Mouse (Mus musculus) lung, postnatal 0 days (tissue): Measurements from ENCODE around the gene Il18. TPM values are rescaled to one million over a fixed set of nuclear protein-coding genes. Genes with fewer than 3 reads are reported as not detected.

Source experiments
- ATAC-seq: fragments of 200-750 bp; cut with Nextera tagmentation; 2 replicates; pipeline ENCODE4 v1.8.0; 2017; ENCODE audit warnings: moderate library complexity
- DNase-seq: peaks from one replicate; pipeline ENCODE4 v3.0.0-alpha.2; 2016; ENCODE audit warnings: low spot score
- H3K27ac ChIP-seq: fragments of 300-500 bp; sonication (generic); 2 replicates; pipeline ENCODE4 v1.5.1; 2014; ENCODE audit warnings: antibody characterized with exemption, mild to moderate bottlenecking, low read length, mixed read lengths
- H3K27me3 ChIP-seq: fragments of 300-500 bp; sonication (generic); replicated peaks from 2 replicates; pipeline ENCODE4 v1.6.1; 2014; ENCODE audit warnings: low read length, mixed read lengths; ENCODE audit not compliant: insufficient read depth
- H3K36me3 ChIP-seq: fragments of 300-500 bp; sonication (generic); 2 replicates; pipeline ENCODE4 v1.6.1; 2014; ENCODE audit warnings: low read length, mixed read lengths; ENCODE audit not compliant: insufficient read depth
- H3K4me1 ChIP-seq: fragments of 300-500 bp; sonication (generic); 2 replicates; pipeline ENCODE4 v1.6.1; 2014; ENCODE audit warnings: antibody characterized with exemption, low read depth, low read length, mixed read lengths; ENCODE audit not compliant: insufficient read depth
- H3K4me2 ChIP-seq: fragments of 300-500 bp; sonication (generic); replicated peaks from 2 replicates; pipeline ENCODE4 v1.6.1; 2014; ENCODE audit warnings: low read depth, mild to moderate bottlenecking, low read length, moderate library complexity, mixed read lengths
- H3K4me3 ChIP-seq: fragments of 300-500 bp; sonication (generic); 2 replicates; pipeline ENCODE4 v1.5.1; 2014; ENCODE audit warnings: low read depth, low read length
- H3K9ac ChIP-seq: fragments of 300-500 bp; sonication (generic); replicated peaks from 2 replicates; pipeline ENCODE4 v1.6.1; 2014; ENCODE audit warnings: low read depth, mild to moderate bottlenecking
- H3K9me3 ChIP-seq: fragments of 300-500 bp; sonication (generic); 2 replicates; pipeline ENCODE4 v1.6.1; 2016; ENCODE audit warnings: low read length, mixed read lengths
- CTCF ChIP-seq: IDR thresholded peaks from 2 replicates; pipeline ENCODE4 v1.5.1; 2016; ENCODE audit warnings: antibody characterized with exemption, mild to moderate bottlenecking
- EP300 ChIP-seq: IDR thresholded peaks from 2 replicates; pipeline ENCODE4 v1.6.1; 2016; ENCODE audit warnings: antibody characterized with exemption, mild to moderate bottlenecking, control low read depth
- WGBS: fragments of 180-500 bp; shearing (Covaris S2); extraction: QIAGEN DNeasy Blood & Tissue Kit; methylation state at CpG from one replicate; pipeline ENCODE4 v1.1.7; 2014; 5-methylcytosine and 5-hydroxymethylcytosine counted together
- polyA plus RNA-seq: library from polyadenylated mRNA; unstranded; fragments of >200 nt; fragmentation: Nextera tagmentation; extraction: Ambion mirVana; gene quantifications from 2 replicates; pipeline ENCODE4 v1.2.1, GENCODE M21; 2015

The Il18 gene
- polyA plus RNA-seq, 1 experiment from 2014 or later, result 29.3 TPM

GRCm38 (mm10) chr9:50521562-50521961 lies 33.1 kb upstream of the Il18 start:
- 40% methylated on average over 2 of the region's 2 CpGs for WGBS
- Histone ChIP-seq H3K36me3 (no peaks in the 10 kb centered on the region), H3K4me2 (no peak overlapping the region), H3K4me3 (no peak overlapping the region), H3K9ac (no peak overlapping the region), H3K4me1 (no peaks in the 10 kb centered on the region), H3K27me3 (no peaks in the 10 kb centered on the region), H3K9me3 (no peaks in the 10 kb centered on the region), H3K27ac (no peak overlapping the region)
- no peak for DNase-seq
- TF ChIP-seq EP300, result no peak
- TF ChIP-seq CTCF, result 0 out of 2 replicates have a peak, but pooled peaks have one; percentile 14
- ATAC-seq, result no peak

DNA sequence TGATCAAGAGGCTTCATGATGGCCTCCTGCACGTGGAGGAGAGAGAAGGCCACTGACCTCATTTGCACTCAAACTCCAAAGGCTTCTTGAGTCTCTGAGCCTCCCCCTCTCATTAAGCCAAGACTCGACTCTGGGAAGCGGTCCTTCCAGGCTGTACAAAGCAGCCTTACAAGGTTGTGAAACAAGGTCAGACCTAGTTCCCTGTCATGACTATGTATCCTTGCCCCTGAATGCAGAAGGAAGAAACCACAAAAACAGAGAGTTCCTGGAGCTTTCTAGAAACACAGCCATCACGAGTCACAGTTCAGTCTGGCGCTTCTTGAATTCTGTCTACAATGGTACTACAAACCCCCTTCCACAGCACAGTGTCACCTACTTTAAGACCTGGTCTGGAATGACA lies 32.1 kb upstream of the Il18 start:
- Histone ChIP-seq H3K9ac (no peak overlapping the region), H3K27me3 (no peaks in the 10 kb centered on the region), H3K27ac (no peak overlapping the region), H3K36me3 (no peaks in the 10 kb centered on the region), H3K4me2 (no peak overlapping the region), H3K9me3 (no peaks in the 10 kb centered on the region), H3K4me3 (no peak overlapping the region), H3K4me1 (peaks cover under 1% of the 10 kb centered on the region; the same call in 1 of the 2 replicates)
- ATAC-seq, result no peak
- TF ChIP-seq CTCF, result no peak
- no peak for TF ChIP-seq EP300
- 67% methylated on average over 5 of the region's 5 CpGs for WGBS
- DNase-seq, result peak; percentile 39

- Histone ChIP-seq H3K9ac (no peak overlapping the region), H3K27me3 (no peaks in the 10 kb centered on the region), H3K4me3 (no peak overlapping the region), H3K36me3 (no peaks in the 10 kb centered on the region), H3K27ac (no peak overlapping the region), H3K4me1 (peaks cover 6% of the 10 kb centered on the region; the same call in 1 of the 2 replicates), H3K4me2 (no peak overlapping the region), H3K9me3 (no peaks in the 10 kb centered on the region)
- ATAC-seq (no peak), DNase-seq (no peak)
- WGBS, result 83% methylated on average over 5 of the region's 5 CpGs
- TF ChIP-seq EP300 (no peak), CTCF (no peak)
Observed at GRCm38 (mm10) chr9:50524936-50525335, 29.7 kb upstream of the Il18 start.

DNA sequence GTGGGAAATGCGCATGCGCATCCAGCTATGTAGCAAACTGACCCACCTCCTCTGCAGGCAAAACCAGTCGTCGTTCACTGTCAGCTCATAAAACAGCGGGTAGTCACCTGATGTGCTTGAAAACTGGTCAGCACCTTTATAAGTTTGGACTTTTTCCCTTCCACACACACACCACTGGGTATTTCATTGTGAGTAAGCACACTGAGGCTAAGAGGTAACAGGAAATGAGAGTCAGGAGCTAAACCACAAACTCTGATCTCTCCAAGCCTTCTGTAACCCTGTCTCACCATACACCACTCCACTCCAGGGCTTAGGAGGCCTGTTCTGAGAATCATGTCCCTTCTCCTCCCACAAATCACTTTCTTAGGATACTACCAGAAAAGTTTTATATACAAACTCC lies 29.0 kb upstream of the Il18 start:
- Histone ChIP-seq H3K36me3 (no peaks in the 10 kb centered on the region), H3K4me1 (peaks cover 6% of the 10 kb centered on the region; the same call in 1 of the 2 replicates), H3K9ac (no peak overlapping the region), H3K4me2 (no peak overlapping the region), H3K27ac (no peak overlapping the region), H3K9me3 (no peaks in the 10 kb centered on the region), H3K27me3 (no peaks in the 10 kb centered on the region), H3K4me3 (no peak overlapping the region)
- DNase-seq (no peak), ATAC-seq (no peak)
- 71% methylated on average over 5 of the region's 5 CpGs for WGBS
- no peak for TF ChIP-seq CTCF
- no peak for TF ChIP-seq EP300

- Histone ChIP-seq H3K9ac (0 out of 2 replicates have a peak overlapping the region, but pooled peaks have one; percentile 55), H3K36me3 (no peaks in the 10 kb centered on the region), H3K4me2 (peak overlapping the region; percentile 54), H3K4me1 (peaks cover 6% of the 10 kb centered on the region; the same call in 1 of the 2 replicates), H3K4me3 (peak overlapping the region; percentile 72), H3K27me3 (no peaks in the 10 kb centered on the region), H3K9me3 (no peaks in the 10 kb centered on the region), H3K27ac (peak overlapping the region; percentile 87; the same call in 1 of the 2 replicates)
- no peak for TF ChIP-seq EP300
- TF ChIP-seq CTCF, result no peak
- ATAC-seq, result no peak
- 30% methylated on average over 7 of the region's 7 CpGs for WGBS
- DNase-seq, result peak; percentile 42
Observed at GRCm38 (mm10) chr9:50527860-50528259, 26.8 kb upstream of the Il18 start.

DNA sequence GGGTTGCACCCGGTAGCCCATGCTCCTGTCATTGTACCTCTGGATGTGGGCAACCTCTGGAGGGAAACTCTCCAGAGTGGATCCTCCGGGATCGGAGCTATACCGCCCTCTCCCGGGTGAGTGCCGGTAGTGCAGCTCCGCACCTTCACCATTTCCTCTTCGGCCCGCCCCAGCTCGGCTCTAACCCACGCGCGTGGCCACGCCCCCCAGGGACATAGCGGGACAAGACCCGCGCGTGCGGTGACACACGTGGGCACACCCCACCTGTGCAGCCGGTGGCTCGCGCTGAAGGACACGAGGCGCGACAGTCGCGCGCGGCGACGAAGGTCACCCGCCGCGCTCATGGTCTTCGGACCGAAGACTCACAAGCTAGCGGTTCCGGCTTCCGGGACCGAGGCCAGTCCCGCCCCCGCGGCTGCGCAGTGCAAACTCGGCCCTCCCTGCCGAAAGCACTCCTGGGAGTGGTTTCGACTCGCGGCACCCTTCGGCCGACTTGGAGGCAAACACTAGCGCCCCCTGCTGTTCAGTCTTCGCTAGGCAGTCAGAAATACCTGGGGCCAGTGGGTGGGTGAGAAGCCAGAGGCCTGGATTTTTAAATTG lies 26.2 kb upstream of the Il18 start, which contains the start of gene Pts:
Gene Pts (minus strand): TSS at position 432 of the 600 bp plus-strand sequence.
- peak; percentile 99 for ATAC-seq
- H3K4me2 ChIP-seq, result peak within 1 kb of the TSS; percentile 54
- under 1% methylated on average over 53 of the region's 54 CpGs for WGBS
- peak within 1 kb of the TSS; percentile 87 for H3K27ac ChIP-seq
- H3K9ac ChIP-seq, result peak within 1 kb of the TSS; percentile 55
- H3K4me3 ChIP-seq, result peak within 1 kb of the TSS; percentile 72
- DNase-seq, result peak; percentile 99
- H3K27me3 ChIP-seq, result no peaks in the 10 kb centered on the region
- TF ChIP-seq EP300 (no peak), CTCF (peak; percentile 88)
- H3K4me1 ChIP-seq, result peaks cover 6% of the 10 kb centered on the region; the same call in 1 of the 2 replicates
- no peaks in the 10 kb centered on the region for H3K36me3 ChIP-seq
- H3K9me3 ChIP-seq, result no peaks in the 10 kb centered on the region
